Mouse (Mus musculus) stomach, adult 2 months (tissue): ENCODE data around the gene Slc4a11. TPM values are rescaled to one million over a fixed set of nuclear protein-coding genes. Genes with fewer than 3 reads are reported as not detected.

Experiments used
- polyA plus RNA-seq: library from polyadenylated mRNA; depleted of rRNA; stranded (reverse); fragments of >200 nt; gene quantifications from 2 replicates; pipeline ENCODE4 v1.2.3, GENCODE M21; 2012; rRNA removed

Gene Slc4a11
- 0.46 and 0.56 TPM in 2 replicates for polyA plus RNA-seq

DNA sequence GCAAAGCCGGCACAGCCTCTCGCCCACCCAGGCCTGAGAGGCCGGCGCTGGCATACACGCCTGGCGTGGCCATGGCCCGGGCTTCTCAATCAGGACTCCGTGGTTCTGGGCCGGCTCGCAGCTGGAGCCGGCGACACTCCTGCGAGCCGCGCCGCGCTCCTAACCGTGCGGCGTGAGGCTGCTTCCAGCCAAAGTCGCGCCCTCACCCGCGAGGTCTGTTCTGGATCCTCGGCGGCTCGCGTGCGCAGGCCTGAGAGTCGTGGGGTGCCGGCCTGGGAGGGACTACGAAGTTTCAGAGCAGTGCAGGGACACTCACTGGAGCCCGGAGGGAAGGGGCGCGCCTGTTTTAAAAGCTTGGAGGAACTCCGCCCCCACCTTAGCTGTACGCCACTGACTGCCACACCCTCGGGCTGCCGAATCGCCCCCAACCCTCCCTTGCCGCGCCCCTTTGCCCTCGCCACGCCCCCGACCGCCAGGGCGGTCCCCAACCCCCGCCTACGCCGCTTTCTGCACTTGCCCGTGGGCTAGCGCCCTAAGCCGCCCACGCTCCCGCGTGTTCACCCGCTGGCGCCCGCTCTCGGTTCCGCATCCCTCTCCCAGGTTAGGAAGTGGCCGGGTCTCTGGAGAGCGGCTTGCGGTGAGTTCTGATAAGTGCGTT lies at the start of gene Slc4a11:
Gene Slc4a11, minus strand, starts transcription at position 367 of the 658 bp plus-strand sequence.

DNA sequence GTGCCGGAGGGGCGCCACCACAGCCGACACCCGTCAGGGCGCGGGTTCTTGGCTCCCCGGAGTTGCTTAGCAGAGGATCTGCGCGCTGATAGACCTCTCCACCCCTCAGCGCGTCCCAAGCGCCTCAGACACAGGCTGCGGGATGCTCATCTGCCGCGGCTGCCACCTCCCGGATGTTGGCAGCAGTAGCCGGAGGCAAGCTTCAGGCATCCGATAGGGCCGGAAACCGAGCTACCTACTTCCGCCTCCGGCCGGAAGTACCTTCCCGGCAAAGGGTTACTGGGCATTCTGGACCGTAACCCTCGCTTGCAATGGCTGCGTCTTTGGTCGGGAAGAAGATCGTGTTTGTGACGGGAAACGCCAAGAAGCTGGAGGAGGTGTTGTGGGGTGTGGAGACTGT lies 29.8 kb downstream of the Slc4a11 start, which contains the start of gene Itpa:
Gene Itpa, plus strand, starts transcription at position 52 of the 400 bp plus-strand sequence.

DNA sequence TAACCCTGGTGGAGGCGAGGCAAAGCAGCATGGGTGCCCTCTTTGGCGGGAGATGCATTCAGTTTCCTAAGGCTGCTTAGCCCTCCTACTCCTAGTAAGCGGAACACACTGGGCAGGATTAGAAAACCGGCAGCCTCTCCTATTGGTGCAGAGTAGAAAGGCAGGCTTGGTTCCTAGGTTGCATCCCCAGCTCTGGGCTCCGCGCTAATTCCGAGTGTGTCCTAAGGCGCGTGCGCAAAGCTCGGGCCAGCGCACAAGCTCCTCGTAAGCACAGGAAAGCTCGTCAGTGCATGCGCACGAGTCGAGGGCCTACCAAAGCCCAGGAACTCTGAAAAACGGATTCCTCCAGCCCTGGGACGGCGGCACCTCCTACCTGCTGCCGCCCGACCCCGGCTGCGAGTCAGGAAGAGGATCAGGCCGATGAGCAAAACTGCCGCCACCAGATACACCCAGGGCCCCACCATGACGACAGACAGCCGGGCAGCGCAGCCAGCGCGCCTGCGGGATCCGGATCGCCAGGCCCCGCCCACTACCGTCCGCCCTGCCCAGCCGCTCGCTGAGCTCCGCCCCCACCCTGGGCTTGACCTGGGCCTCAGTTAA lies 33.1 kb downstream of the Slc4a11 start, which contains the start of gene Ddrgk1:
Gene Ddrgk1, minus strand, starts transcription at position 558 of the 600 bp plus-strand sequence.

DNA sequence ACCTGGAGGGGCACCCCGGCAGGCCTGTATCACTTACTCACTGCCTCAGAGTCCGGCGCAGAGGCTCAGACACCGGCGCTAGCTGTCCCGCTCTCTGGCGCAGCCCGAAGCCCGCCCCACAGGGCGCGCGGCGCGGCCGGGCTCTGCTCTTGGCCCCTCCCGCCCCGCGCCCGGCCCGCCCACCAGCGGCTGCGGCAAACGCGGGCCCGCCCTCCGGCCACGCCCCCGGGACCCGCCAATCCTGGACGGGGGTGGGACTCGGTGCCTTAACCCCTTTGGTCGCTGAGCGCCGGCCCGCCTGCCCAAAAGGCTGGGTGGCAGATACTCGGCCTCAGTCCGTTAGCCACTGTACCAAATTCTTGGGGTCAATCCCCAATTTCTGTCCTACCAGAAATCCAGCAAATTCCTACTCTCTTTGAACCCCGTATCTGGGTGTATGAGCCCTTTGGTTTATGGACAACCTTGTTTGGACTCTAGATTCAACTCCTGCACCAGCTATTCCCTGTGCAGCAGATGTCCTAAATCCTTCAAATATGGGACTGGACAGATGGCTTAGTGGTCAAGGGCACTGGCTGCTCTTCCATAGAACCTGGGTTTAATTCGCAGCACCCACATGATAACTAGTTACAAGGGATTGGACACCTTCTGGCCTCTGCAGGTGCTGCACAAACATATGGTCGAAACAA lies 54.5 kb downstream of the Slc4a11 start, which contains the start of gene Lzts3:
Gene Lzts3, minus strand, starts transcription at position 120 of the 686 bp plus-strand sequence.

Other genes with a start within 250 kb of the Slc4a11 start
- gene Ptpra, start 247.2 kb downstream of the Slc4a11 start, polyA plus RNA-seq: 18.1 and 19.6 TPM in 2 replicates
- 41.4 and 106 TPM in 2 replicates for gene Mrps26, start 133.8 kb downstream of the Slc4a11 start, polyA plus RNA-seq
- gene Oxt, start 121.3 kb downstream of the Slc4a11 start, polyA plus RNA-seq: 0.40 TPM in 1 of 2 replicates, not detected in the other
- gene Avp, start 115.0 kb downstream of the Slc4a11 start, polyA plus RNA-seq: 0.20 and 0.54 TPM in 2 replicates
- gene Fastkd5, start 67.5 kb downstream of the Slc4a11 start, polyA plus RNA-seq: 0.11 and 0.21 TPM in 2 replicates
- gene Ubox5, start 67.5 kb downstream of the Slc4a11 start, polyA plus RNA-seq: 2.5 TPM in 2 replicates
- gene Lzts3, start 54.7 kb downstream of the Slc4a11 start, polyA plus RNA-seq: 10.8 and 10.9 TPM in 2 replicates
- gene Ddrgk1, start 32.9 kb downstream of the Slc4a11 start, polyA plus RNA-seq: 52.1 and 70.8 TPM in 2 replicates
- 15.1 and 16.4 TPM in 2 replicates for gene Itpa, start 29.9 kb downstream of the Slc4a11 start, polyA plus RNA-seq
- 11.9 and 12.3 TPM in 2 replicates for gene 4930402H24Rik, start 208.9 kb upstream of the Slc4a11 start, polyA plus RNA-seq
- gene Atrn, start 209.0 kb upstream of the Slc4a11 start, polyA plus RNA-seq: 2.2 and 3.9 TPM in 2 replicates